Comparison of ENCODE assay signal across 8 mouse cellular contexts in genomic region chr11:109859939-109860469, GRCm38 (mm10). TPM values are rescaled to one million over a fixed set of nuclear protein-coding genes. Genes with fewer than 3 reads are reported as not detected.
DNase-seq lines count a peak whose midpoint lies in the region; ATAC-seq and TF ChIP-seq lines count a peak whose summit lies in the region.

No protein-coding gene starts in this region.

- H3K9ac ChIP-seq in stomach, embryonic 14.5 days (replicated peaks; ENCODE audit: low read depth, low read length): no peak overlapping the region

- 60% methylated on average over 14 of the region's 14 CpGs for WGBS in stomach, embryonic 14.5 days

- no peak overlapping the region for H3K4me3 ChIP-seq in stomach, embryonic 14.5 days (ENCODE audit: low read depth, low read length)

- DNase-seq in frontal cortex, postnatal 10 days (ENCODE audit: low spot score in 2 of 2): no peak
- DNase-seq in Patski (ENCODE audit: low read depth, low spot score): peak; percentile 15
- DNase-seq in kidney, adult 9 months: peak; percentile 33
- DNase-seq in lung, postnatal 4 days: peak; percentile 44 to 51
- no peak for DNase-seq in embryo, embryonic 11 days

- ATAC-seq in frontal cortex, adult (ENCODE audit: low TSS enrichment): peak; percentile 74; the same call in 1 of the 2 replicates
- peak; percentile 63 for ATAC-seq in Patski
- ATAC-seq in granulocyte monocyte progenitor cell, adult 5-6 weeks (replicated peaks; ENCODE audit: poor library complexity, severe bottlenecking): peak; percentile 79
- ATAC-seq in stomach, embryonic 14.5 days (ENCODE audit: insufficient number of reproducible peaks, insufficient read depth, low FRiP score, low read depth): peak; percentile 67; the same call in 1 of the 2 replicates

- in situ Hi-C loops in Patski (cut with MboI; ENCODE audit: low pct_unique_long_range_greater_than_20kb): loop anchor here (5.0 to 25.0 kb wide), 3 partner anchors 188 to 623 kb away; no protein-coding TSS in a partner anchor

- POLR2A ChIA-PET in Patski (lab: Charles Lee): no interaction called here

- no peaks in the 10 kb centered on the region for H3K36me3 ChIP-seq in stomach, embryonic 14.5 days (ENCODE audit: control insufficient read depth, insufficient read depth, low read length)

- peaks cover 5% of the 10 kb centered on the region; the same call in 1 of the 2 replicates for H3K4me1 ChIP-seq in stomach, embryonic 14.5 days (ENCODE audit: control insufficient read depth, insufficient read depth, low read length)

- peak overlapping the region; percentile 20 for H3K4me2 ChIP-seq in stomach, embryonic 14.5 days (replicated peaks; ENCODE audit: low read depth, low read length)

- H3K27ac ChIP-seq in stomach, embryonic 14.5 days (ENCODE audit: low read length): no peak overlapping the region

- H3K9me3 ChIP-seq in stomach, embryonic 14.5 days (ENCODE audit: control insufficient read depth, low read depth, low read length): no peaks in the 10 kb centered on the region

- CTCF ChIA-PET in Patski (lab: Charles Lee): interaction anchor here (0.6 to 3.2 kb wide), 10 partner anchors 25 to 615 kb away, joined by 3 to 17 read pairs (median 4); no protein-coding TSS in a partner anchor

- H3K27me3 ChIP-seq in Patski: peaks cover 3% of the 10 kb centered on the region
- H3K27me3 ChIP-seq in stomach, embryonic 14.5 days (ENCODE audit: control insufficient read depth, insufficient read depth, low read length): no peaks in the 10 kb centered on the region

- TF ChIP-seq CTCF in Patski (IDR thresholded peaks at IDR 0.05): no peak

RNA-seq across cellular contexts. Expression of gene 1700012B07Rik, which starts 32.2 kb away (rescaled TPM):
- not detected for polyA plus RNA-seq in Patski (2021)
- total RNA-seq in granulocyte monocyte progenitor cell, adult 5-6 weeks (2014; fragmentation: Nextera tagmentation): not detected in 2 replicates
- not detected in 2 replicates for total RNA-seq in granulocyte monocyte progenitor cell, adult 5-6 weeks (2017)
- polyA plus RNA-seq in stomach, embryonic 14.5 days (2014; fragmentation: Nextera tagmentation; extraction: Ambion mirVana): not detected in 2 replicates

Comparison
In these comparisons a context has a peak if more than half of its experiments do, and no peak if none do; other contexts are left out.
1. DNase-seq: peak in Patski (single experiment), kidney, adult 9 months (single experiment) and lung, postnatal 4 days (2 of 2); none in frontal cortex, postnatal 10 days (0 of 2) and embryo, embryonic 11 days (single experiment).
2. Peak in every context shown above with its lines, with median percentiles within 50 percentile points of each other: ATAC-seq.